Mouse (Mus musculus) lung, postnatal 0 days (tissue): Measurements from ENCODE around the gene B3gnt3. TPM values are rescaled to one million over a fixed set of nuclear protein-coding genes. Genes with fewer than 3 reads are reported as not detected.

Experiments used
- ATAC-seq: fragments of 200-750 bp; cut with Nextera tagmentation; 2 replicates; pipeline ENCODE4 v1.8.0; 2017; ENCODE audit warnings: moderate library complexity
- DNase-seq: peaks from one replicate; pipeline ENCODE4 v3.0.0-alpha.2; 2016; ENCODE audit warnings: low spot score
- H3K27ac ChIP-seq: fragments of 300-500 bp; sonication (generic); 2 replicates; pipeline ENCODE4 v1.5.1; 2014; ENCODE audit warnings: antibody characterized with exemption, mild to moderate bottlenecking, low read length, mixed read lengths
- H3K27me3 ChIP-seq: fragments of 300-500 bp; sonication (generic); replicated peaks from 2 replicates; pipeline ENCODE4 v1.6.1; 2014; ENCODE audit warnings: low read length, mixed read lengths; ENCODE audit not compliant: insufficient read depth
- H3K36me3 ChIP-seq: fragments of 300-500 bp; sonication (generic); 2 replicates; pipeline ENCODE4 v1.6.1; 2014; ENCODE audit warnings: low read length, mixed read lengths; ENCODE audit not compliant: insufficient read depth
- H3K4me1 ChIP-seq: fragments of 300-500 bp; sonication (generic); 2 replicates; pipeline ENCODE4 v1.6.1; 2014; ENCODE audit warnings: antibody characterized with exemption, low read depth, low read length, mixed read lengths; ENCODE audit not compliant: insufficient read depth
- H3K4me2 ChIP-seq: fragments of 300-500 bp; sonication (generic); replicated peaks from 2 replicates; pipeline ENCODE4 v1.6.1; 2014; ENCODE audit warnings: low read depth, mild to moderate bottlenecking, low read length, moderate library complexity, mixed read lengths
- H3K4me3 ChIP-seq: fragments of 300-500 bp; sonication (generic); 2 replicates; pipeline ENCODE4 v1.5.1; 2014; ENCODE audit warnings: low read depth, low read length
- H3K9ac ChIP-seq: fragments of 300-500 bp; sonication (generic); replicated peaks from 2 replicates; pipeline ENCODE4 v1.6.1; 2014; ENCODE audit warnings: low read depth, mild to moderate bottlenecking
- H3K9me3 ChIP-seq: fragments of 300-500 bp; sonication (generic); 2 replicates; pipeline ENCODE4 v1.6.1; 2016; ENCODE audit warnings: low read length, mixed read lengths
- CTCF ChIP-seq: IDR thresholded peaks from 2 replicates; pipeline ENCODE4 v1.5.1; 2016; ENCODE audit warnings: antibody characterized with exemption, mild to moderate bottlenecking
- EP300 ChIP-seq: IDR thresholded peaks from 2 replicates; pipeline ENCODE4 v1.6.1; 2016; ENCODE audit warnings: antibody characterized with exemption, mild to moderate bottlenecking, control low read depth
- WGBS: fragments of 180-500 bp; shearing (Covaris S2); extraction: QIAGEN DNeasy Blood & Tissue Kit; methylation state at CpG from one replicate; pipeline ENCODE4 v1.1.7; 2014; 5-methylcytosine and 5-hydroxymethylcytosine counted together
- polyA plus RNA-seq: library from polyadenylated mRNA; unstranded; fragments of >200 nt; fragmentation: Nextera tagmentation; extraction: Ambion mirVana; gene quantifications from 2 replicates; pipeline ENCODE4 v1.2.1, GENCODE M21; 2015

Gene B3gnt3
- polyA plus RNA-seq, 1 experiment from 2014 or later = 12.1 TPM

- TF ChIP-seq EP300 (peak; percentile 60), CTCF (no peak)
- Histone ChIP-seq H3K4me1 (no peaks in the 10 kb centered on the region), H3K27ac (0 out of 2 replicates have a peak overlapping the region, but pooled peaks have one; percentile 8), H3K9ac (no peak overlapping the region), H3K4me3 (no peak overlapping the region), H3K36me3 (no peaks in the 10 kb centered on the region), H3K27me3 (no peaks in the 10 kb centered on the region), H3K4me2 (no peak overlapping the region), H3K9me3 (no peaks in the 10 kb centered on the region)
- WGBS = 49% methylated on average over 9 of the region's 9 CpGs
- ATAC-seq = peak; percentile 95
- peak; percentile 85 for DNase-seq
Observed at GRCm38 (mm10) chr8:71645510-71645909, 56.1 kb downstream of the B3gnt3 start.

Other genes starting within 250 kb of the B3gnt3 start
- gene Abhd8, start 238.1 kb downstream of the B3gnt3 start, polyA plus RNA-seq = 23.8 and 27.6 TPM in 2 replicates
- gene Mrpl34, start 236.8 kb downstream of the B3gnt3 start, polyA plus RNA-seq = 137 and 146 TPM in 2 replicates
- 73.7 and 78.6 TPM in 2 replicates for gene Dda1, start 232.6 kb downstream of the B3gnt3 start, polyA plus RNA-seq
- 1.1 and 1.2 TPM in 2 replicates for gene Ano8, start 215.8 kb downstream of the B3gnt3 start, polyA plus RNA-seq
- 10.6 and 11.6 TPM in 2 replicates for gene Gtpbp3, start 213.7 kb downstream of the B3gnt3 start, polyA plus RNA-seq
- 246 and 265 TPM in 2 replicates for gene Plvap, start 190.0 kb downstream of the B3gnt3 start, polyA plus RNA-seq
- gene Ccdc194, start 176.1 kb downstream of the B3gnt3 start, polyA plus RNA-seq = 0.07 and 0.08 TPM in 2 replicates
- 86.2 and 99.8 TPM in 2 replicates for gene Bst2, start 164.3 kb downstream of the B3gnt3 start, polyA plus RNA-seq
- gene Mvb12a, start 158.9 kb downstream of the B3gnt3 start, polyA plus RNA-seq = 103 and 112 TPM in 2 replicates
- gene Tmem221, start 142.9 kb downstream of the B3gnt3 start, polyA plus RNA-seq = 8.5 and 8.7 TPM in 2 replicates
- gene Nxnl1, start 135.2 kb downstream of the B3gnt3 start, polyA plus RNA-seq = 0.11 and 0.13 TPM in 2 replicates
- gene Slc27a1, start 132.9 kb downstream of the B3gnt3 start, polyA plus RNA-seq = 26.9 and 27.7 TPM in 2 replicates
- 174 and 177 TPM in 2 replicates for gene Pgls, start 109.6 kb downstream of the B3gnt3 start, polyA plus RNA-seq
- gene Fam129c, start 104.1 kb downstream of the B3gnt3 start, polyA plus RNA-seq = 1.2 and 2.0 TPM in 2 replicates
- gene Colgalt1, start 90.8 kb downstream of the B3gnt3 start, polyA plus RNA-seq = 64.7 and 66.0 TPM in 2 replicates
- gene Unc13a, start 30.0 kb downstream of the B3gnt3 start, polyA plus RNA-seq = 0.35 and 0.46 TPM in 2 replicates
- 7.7 and 10.0 TPM in 2 replicates for gene Jak3, start 25.5 kb downstream of the B3gnt3 start, polyA plus RNA-seq
- gene Insl3, start 12.6 kb downstream of the B3gnt3 start, polyA plus RNA-seq = 2.9 and 3.9 TPM in 2 replicates
- gene Fcho1, start 23.9 kb upstream of the B3gnt3 start, polyA plus RNA-seq = 1.4 and 1.8 TPM in 2 replicates
- gene Zfp709, start 180.2 kb upstream of the B3gnt3 start, polyA plus RNA-seq = 3.6 and 3.9 TPM in 2 replicates
- 2.2 and 2.8 TPM in 2 replicates for gene Zfp882, start 206.8 kb upstream of the B3gnt3 start, polyA plus RNA-seq
- gene Zfp617, start 206.8 kb upstream of the B3gnt3 start, polyA plus RNA-seq = 11.9 and 12.9 TPM in 2 replicates
- 12.3 and 12.8 TPM in 2 replicates for gene Zfp961, start 249.2 kb upstream of the B3gnt3 start, polyA plus RNA-seq